Mouse (Mus musculus): ENCODE data around the gene Gm44579. TPM values are rescaled to one million over a fixed set of nuclear protein-coding genes. Genes with fewer than 3 reads are reported as not detected.
A peak's percentile ranks its signal among the peaks of the same experiment; 100 is the strongest.

Gene Gm44579
- polyA plus RNA-seq, 1 experiment from 2014 or later, result not detected

DNA sequence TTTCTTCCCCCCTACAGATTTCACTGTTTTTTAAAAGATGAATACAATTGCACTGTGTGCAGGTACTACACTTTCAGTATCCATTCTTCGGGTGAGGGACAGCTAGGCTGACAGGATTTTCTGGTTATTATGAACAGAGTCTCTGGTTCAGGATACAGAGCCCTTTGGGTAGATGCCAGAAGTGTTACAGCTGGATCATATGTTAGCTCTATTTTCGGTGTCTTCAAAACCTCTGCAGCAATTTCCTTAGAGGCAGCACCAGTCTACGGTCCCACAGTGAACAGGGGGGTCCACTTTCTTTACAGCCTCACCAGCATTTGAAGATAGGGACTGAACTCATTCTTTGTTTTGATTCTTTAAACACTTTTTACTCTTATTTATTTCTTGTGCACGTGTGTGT lies 36.3 kb downstream of the Gm44579 start:
- 83% methylated on average over 4 of the region's 4 CpGs for WGBS
- no peak for ATAC-seq (ENCODE audit: low FRiP score, low read depth)

DNA sequence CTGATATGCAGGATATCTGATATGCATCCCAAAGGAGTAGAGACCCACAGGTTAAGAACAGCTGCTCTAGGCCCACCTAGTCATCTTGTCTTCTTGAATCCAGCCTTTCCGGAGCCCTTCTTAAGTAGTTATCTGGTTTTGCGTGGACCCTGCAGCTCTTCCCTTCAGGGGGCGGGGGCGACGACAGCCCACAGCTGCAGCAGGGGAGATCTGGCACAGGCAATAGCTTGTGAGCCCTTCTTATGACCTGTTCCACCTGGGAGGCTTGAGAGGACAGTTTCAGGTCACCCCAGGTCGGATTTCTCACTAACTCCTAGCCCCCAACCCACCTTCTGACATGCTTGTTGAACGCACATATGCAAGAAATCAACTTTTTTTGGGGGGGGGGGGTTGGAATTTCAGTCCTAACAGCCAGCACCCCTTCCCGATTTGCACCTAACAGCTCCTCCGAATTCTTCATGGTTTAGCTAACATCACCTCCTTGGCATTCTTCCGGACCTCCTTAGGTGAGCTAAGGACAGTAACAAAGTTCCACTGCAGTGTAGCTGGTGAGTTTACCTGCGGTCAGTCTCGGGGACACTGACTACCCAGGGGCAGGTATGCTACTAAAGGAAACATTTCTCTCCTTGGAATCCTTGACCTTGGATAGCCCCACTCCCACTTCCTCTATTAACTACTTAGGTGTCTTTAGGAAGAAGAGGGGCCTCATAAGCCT lies 38.8 kb downstream of the Gm44579 start:
- no peak for ATAC-seq (ENCODE audit: low FRiP score, low read depth)
- Histone ChIP-seq H3K27ac (no peak overlapping the region), H3K9me3 (no peaks in the 10 kb centered on the region), H3K27me3 (replicated peaks) (0 out of 2 replicates have a peak, but pooled peaks cover 2% of the 10 kb centered on the region), H3K9ac (no peak overlapping the region), H3K4me1 (peaks cover 8% of the 10 kb centered on the region; the same call in 1 of the 2 replicates), H3K4me3 (no peak overlapping the region), H3K36me3 (no peaks in the 10 kb centered on the region), H3K4me2 (replicated peaks) (no peak overlapping the region)
- WGBS, result 75% methylated on average over 12 of the region's 12 CpGs

More for the DNA sequence above, 36.3 kb downstream of the Gm44579 start:
- H3K36me3 ChIP-seq, result no peaks in the 10 kb centered on the region
- H3K9ac ChIP-seq, result no peak overlapping the region
- H3K27me3 ChIP-seq (replicated peaks), result no peaks in the 10 kb centered on the region
- H3K27ac ChIP-seq, result no peak overlapping the region
- H3K4me1 ChIP-seq, result peaks cover 8% of the 10 kb centered on the region; the same call in 1 of the 2 replicates
- H3K4me3 ChIP-seq, result no peak overlapping the region
- no peaks in the 10 kb centered on the region for H3K9me3 ChIP-seq
- no peak overlapping the region for H3K4me2 ChIP-seq (replicated peaks)

GRCm38 (mm10) chr15:98181132-98181711 lies 39.6 kb downstream of the Gm44579 start:
- Histone ChIP-seq H3K9ac (peak overlapping the region; percentile 45), H3K27me3 (replicated peaks) (0 out of 2 replicates have a peak, but pooled peaks cover 3% of the 10 kb centered on the region), H3K27ac (0 out of 2 replicates have a peak overlapping the region, but pooled peaks have one; percentile 43), H3K9me3 (no peaks in the 10 kb centered on the region), H3K4me2 (replicated peaks) (peak overlapping the region; percentile 76), H3K4me3 (peak overlapping the region; percentile 43), H3K4me1 (peaks cover 8% of the 10 kb centered on the region; the same call in 1 of the 2 replicates), H3K36me3 (no peaks in the 10 kb centered on the region)
- under 1% methylated on average over 30 of the region's 30 CpGs for WGBS
- ATAC-seq (ENCODE audit: low FRiP score, low read depth), result peak; percentile 98

DNA sequence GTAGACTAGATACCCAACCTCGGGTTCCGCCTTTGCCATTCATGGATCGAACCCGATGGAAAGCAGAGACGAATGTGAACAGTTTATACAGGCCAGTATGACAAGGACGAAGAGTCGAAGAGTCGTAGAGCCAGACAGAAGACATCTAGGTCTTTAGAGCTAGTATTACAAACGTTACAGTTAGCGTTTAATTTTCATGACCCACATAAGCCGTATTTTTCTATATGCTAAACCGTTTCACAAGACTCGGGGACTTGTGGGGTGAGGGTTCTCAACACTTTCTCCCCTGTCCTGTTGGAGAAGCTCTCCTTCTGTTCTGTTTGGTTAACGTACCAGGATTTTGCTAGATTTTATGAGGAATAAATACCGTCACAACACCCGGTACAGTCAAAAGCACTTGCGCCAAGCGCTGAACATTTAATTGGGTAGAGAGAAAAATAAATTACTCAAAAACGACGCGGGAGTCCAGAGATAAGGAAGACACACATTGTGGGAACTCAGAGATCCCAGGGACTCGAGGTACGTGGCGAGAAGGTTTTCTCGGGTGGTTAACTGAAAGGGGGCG lies 40.1 kb downstream of the Gm44579 start:
- Histone ChIP-seq H3K27ac (0 out of 2 replicates have a peak overlapping the region, but pooled peaks have one; percentile 43), H3K4me2 (replicated peaks) (peak overlapping the region; percentile 76), H3K36me3 (no peaks in the 10 kb centered on the region), H3K9ac (peak overlapping the region; percentile 45), H3K9me3 (no peaks in the 10 kb centered on the region), H3K4me3 (peak overlapping the region; percentile 43), H3K4me1 (peaks cover 8% of the 10 kb centered on the region; the same call in 1 of the 2 replicates), H3K27me3 (replicated peaks) (0 out of 2 replicates have a peak, but pooled peaks cover 3% of the 10 kb centered on the region)
- no peak for ATAC-seq (ENCODE audit: low FRiP score, low read depth)
- WGBS, result 6% methylated on average over 26 of the region's 26 CpGs

- H3K4me1 ChIP-seq, result peaks cover 8% of the 10 kb centered on the region; the same call in 1 of the 2 replicates
- H3K4me3 ChIP-seq, result no peak overlapping the region
- no peak overlapping the region for H3K4me2 ChIP-seq (replicated peaks)
- H3K9ac ChIP-seq, result no peak overlapping the region
- no peak for ATAC-seq (ENCODE audit: low FRiP score, low read depth)
- H3K27ac ChIP-seq, result no peak overlapping the region
- no peaks in the 10 kb centered on the region for H3K9me3 ChIP-seq
- WGBS, result 65% methylated on average over 3 of the region's 3 CpGs
- no peaks in the 10 kb centered on the region for H3K36me3 ChIP-seq
- peaks cover 4% of the 10 kb centered on the region; the same call in 1 of the 2 replicates for H3K27me3 ChIP-seq (replicated peaks)
Observed at GRCm38 (mm10) chr15:98177320-98177719, 43.5 kb downstream of the Gm44579 start.

DNA sequence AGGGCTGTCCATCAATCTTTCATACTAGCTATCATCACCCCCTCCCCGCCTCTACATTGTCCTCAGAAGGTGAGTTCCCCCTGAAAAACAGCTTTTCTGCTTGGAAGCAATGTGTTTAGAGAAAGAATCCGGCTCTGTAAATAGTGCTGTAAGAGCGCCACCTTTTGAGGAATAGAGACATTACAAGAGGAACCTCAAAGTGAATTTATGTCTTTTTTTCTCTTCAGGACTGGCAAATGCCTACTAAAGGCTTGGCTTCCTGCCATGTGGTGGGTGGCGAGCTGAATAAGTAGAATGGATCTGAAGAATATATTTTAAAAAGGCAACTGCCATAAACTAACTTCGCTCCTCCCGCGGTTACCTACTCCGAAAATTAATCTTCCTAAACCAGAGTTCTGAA lies 47.0 kb downstream of the Gm44579 start:
- no peaks in the 10 kb centered on the region for H3K36me3 ChIP-seq
- no peak overlapping the region for H3K4me3 ChIP-seq
- H3K4me1 ChIP-seq, result peaks cover 10% of the 10 kb centered on the region
- H3K4me2 ChIP-seq (replicated peaks), result no peak overlapping the region
- no peak for ATAC-seq (ENCODE audit: low FRiP score, low read depth)
- H3K27me3 ChIP-seq (replicated peaks), result peaks cover 28% of the 10 kb centered on the region
- WGBS, result 31% methylated on average over 8 of the region's 8 CpGs
- H3K27ac ChIP-seq, result no peak overlapping the region
- no peak overlapping the region for H3K9ac ChIP-seq
- H3K9me3 ChIP-seq, result no peaks in the 10 kb centered on the region

- Histone ChIP-seq H3K4me3 (no peak overlapping the region), H3K27me3 (replicated peaks) (peaks cover 39% of the 10 kb centered on the region), H3K4me2 (replicated peaks) (no peak overlapping the region), H3K27ac (no peak overlapping the region), H3K4me1 (peaks cover 20% of the 10 kb centered on the region), H3K36me3 (no peaks in the 10 kb centered on the region), H3K9ac (no peak overlapping the region), H3K9me3 (no peaks in the 10 kb centered on the region)
- no peak for ATAC-seq (ENCODE audit: low FRiP score, low read depth)
- WGBS, result 74% methylated on average over 5 of the region's 5 CpGs
Observed at GRCm38 (mm10) chr15:98172113-98172512, 48.7 kb downstream of the Gm44579 start.

- peak overlapping the region; percentile 81 for H3K4me2 ChIP-seq (replicated peaks)
- no peak overlapping the region for H3K9ac ChIP-seq
- no peaks in the 10 kb centered on the region for H3K36me3 ChIP-seq
- 71% methylated on average over 9 of the region's 9 CpGs for WGBS
- peaks cover 24% of the 10 kb centered on the region for H3K4me1 ChIP-seq
- no peak overlapping the region for H3K4me3 ChIP-seq
- peaks cover 37% of the 10 kb centered on the region for H3K27me3 ChIP-seq (replicated peaks)
- H3K27ac ChIP-seq, result no peak overlapping the region
- ATAC-seq (ENCODE audit: low FRiP score, low read depth), result no peak
- no peaks in the 10 kb centered on the region for H3K9me3 ChIP-seq
Observed at GRCm38 (mm10) chr15:98170917-98171316, 49.9 kb downstream of the Gm44579 start.

DNA sequence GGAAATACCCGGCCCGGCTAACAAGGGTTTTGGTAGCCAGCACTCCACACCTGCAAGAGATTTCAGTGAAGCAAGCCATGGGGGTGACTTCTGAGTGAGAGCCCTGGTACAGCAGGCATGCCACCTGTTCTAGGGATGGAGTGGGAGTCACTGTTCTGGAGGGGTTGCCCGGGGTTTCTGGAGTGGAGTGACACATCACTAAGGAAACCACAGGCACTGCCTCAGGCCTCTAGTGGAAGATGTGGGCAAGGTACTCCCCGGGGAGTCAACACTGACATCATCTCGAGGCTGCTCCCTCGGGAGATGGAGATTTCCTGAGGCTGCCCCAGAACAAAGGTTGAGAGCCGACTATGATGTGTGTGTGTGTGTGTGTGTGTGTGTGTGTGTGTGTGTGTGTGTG lies 50.4 kb downstream of the Gm44579 start:
- Histone ChIP-seq H3K4me2 (replicated peaks) (peak overlapping the region; percentile 81), H3K9me3 (no peaks in the 10 kb centered on the region), H3K9ac (0 out of 2 replicates have a peak overlapping the region, but pooled peaks have one; percentile 21), H3K27me3 (replicated peaks) (peaks cover 42% of the 10 kb centered on the region), H3K4me3 (0 out of 2 replicates have a peak overlapping the region, but pooled peaks have one; percentile 7), H3K4me1 (peaks cover 24% of the 10 kb centered on the region), H3K36me3 (no peaks in the 10 kb centered on the region), H3K27ac (no peak overlapping the region)
- no peak for ATAC-seq (ENCODE audit: low FRiP score, low read depth)
- 38% methylated on average over 7 of the region's 7 CpGs for WGBS

DNA sequence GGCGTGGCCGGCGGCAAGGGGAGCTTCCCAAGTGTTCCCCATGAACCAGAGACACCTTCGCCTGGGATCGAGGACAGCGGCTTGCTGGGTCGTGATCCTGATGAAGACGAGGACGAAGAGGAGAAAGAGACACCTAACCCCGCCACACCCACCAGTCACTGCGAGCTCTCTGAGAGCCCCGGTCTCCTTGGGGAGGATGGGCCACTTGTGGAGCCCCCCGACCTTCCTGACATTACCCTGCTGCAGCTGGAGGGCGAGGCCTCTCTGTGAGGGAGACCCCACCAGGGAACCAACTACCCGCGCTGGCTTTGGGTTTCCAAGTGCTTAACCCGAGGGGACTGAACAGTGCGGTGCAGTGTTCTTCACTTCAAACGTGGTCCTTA lies 52.2 kb downstream of the Gm44579 start:
- Histone ChIP-seq H3K9ac (peak overlapping the region; percentile 65), H3K4me3 (peak overlapping the region; percentile 52), H3K4me2 (replicated peaks) (peak overlapping the region; percentile 81), H3K36me3 (no peaks in the 10 kb centered on the region), H3K27me3 (replicated peaks) (peaks cover 44% of the 10 kb centered on the region), H3K9me3 (no peaks in the 10 kb centered on the region), H3K27ac (no peak overlapping the region), H3K4me1 (peaks cover 24% of the 10 kb centered on the region)
- WGBS, result 2% methylated on average over 19 of the region's 19 CpGs
- ATAC-seq (ENCODE audit: low FRiP score, low read depth), result no peak

GRCm38 (mm10) chr15:98167645-98168621 lies 52.8 kb downstream of the Gm44579 start:
- Histone ChIP-seq H3K27me3 (replicated peaks) (peaks cover 44% of the 10 kb centered on the region), H3K4me3 (peak overlapping the region; percentile 52), H3K9ac (peak overlapping the region; percentile 65), H3K36me3 (no peaks in the 10 kb centered on the region), H3K27ac (peak overlapping the region; percentile 79), H3K9me3 (no peaks in the 10 kb centered on the region), H3K4me2 (replicated peaks) (peak overlapping the region; percentile 81), H3K4me1 (peaks cover 24% of the 10 kb centered on the region)
- WGBS, result 1% methylated on average over 69 of the region's 69 CpGs
- peak; percentile 93 for ATAC-seq (ENCODE audit: low FRiP score, low read depth)

All from neural tube, embryonic 12.5 days (tissue).